23 mouse cellular contexts compared by ENCODE assay signal in the genomic region with DNA sequence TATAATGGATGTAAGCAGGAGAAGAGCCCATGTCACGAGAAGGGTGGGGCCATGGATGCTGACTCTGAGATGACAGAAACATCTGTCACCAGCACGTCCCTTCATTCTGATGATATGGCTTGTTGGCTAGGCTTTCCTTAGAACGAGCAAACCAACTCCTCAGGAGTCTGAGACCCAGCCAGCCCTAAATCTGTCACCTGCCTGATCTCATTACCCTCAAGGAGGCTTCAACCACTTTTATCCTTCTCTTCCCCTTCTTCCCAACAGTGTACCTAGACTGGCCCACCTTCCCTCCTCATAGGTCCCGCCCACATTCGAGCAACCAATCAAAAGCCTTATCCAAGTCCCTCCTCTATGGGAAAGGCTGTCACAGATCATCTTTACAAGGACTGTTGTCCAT.
"Had no signal": no experiment of that assay in that cellular context is flagged by ENCODE, and none has a peak within 500 bp of the region (broad histone marks: within the 10 kb centered on the region; RNA-seq: fewer than 3 reads in every experiment).

No protein-coding gene starts in this region.

- H3K4me1 ChIP-seq: embryonic facial prominence, embryonic 10.5 days; embryonic facial prominence, embryonic 12.5 days; embryonic facial prominence, embryonic 13.5 days; embryonic facial prominence, embryonic 15.5 days; forebrain, embryonic 15.5 days; heart, embryonic 10.5 days had no signal

- DNase-seq: cerebellum, adult 9-11 months; cerebellum, postnatal 25 days; cerebellum, postnatal 36 days; embryo, embryonic 11 days; forebrain, postnatal 0 days; gastrocnemius, adult 2 months; gastrocnemius, postnatal 10 days; gastrocnemius, postnatal 14 days; gastrocnemius, postnatal 25 days; gastrocnemius, postnatal 36 days; heart, adult 11 months; heart, adult 18-20 months; heart, adult 2 months had no signal

- H3K4me3 ChIP-seq: embryonic facial prominence, embryonic 10.5 days; embryonic facial prominence, embryonic 12.5 days; embryonic facial prominence, embryonic 13.5 days; embryonic facial prominence, embryonic 15.5 days; erythroblast, embryonic 14.5 days; forebrain, embryonic 10.5 days; forebrain, embryonic 12.5 days; forebrain, embryonic 13.5 days; forebrain, embryonic 15.5 days; gastrocnemius, adult 2 months; heart, adult 2 months; heart, embryonic 10.5 days had no signal

- H3K27me3 ChIP-seq: embryonic facial prominence, embryonic 12.5 days; embryonic facial prominence, embryonic 13.5 days; embryonic facial prominence, embryonic 15.5 days; forebrain, embryonic 15.5 days had no signal

- H3K27ac ChIP-seq: embryonic facial prominence, embryonic 10.5 days; embryonic facial prominence, embryonic 12.5 days; embryonic facial prominence, embryonic 13.5 days; embryonic facial prominence, embryonic 15.5 days; forebrain, embryonic 10.5 days; forebrain, embryonic 12.5 days; forebrain, embryonic 13.5 days; forebrain, embryonic 15.5 days; gastrocnemius, adult 2 months; heart, adult 2 months; heart, embryonic 10.5 days had no signal
